Mouse (Mus musculus): ENCODE results near the gene Lmnb2. TPM values are rescaled to one million over a fixed set of nuclear protein-coding genes. Genes with fewer than 3 reads are reported as not detected.

The Lmnb2 gene
- polyA plus RNA-seq, 2 experiments: 19.1 to 75.9 TPM

GRCm38 (mm10) chr10:80940320-80940987 is 22.4 kb upstream of the Lmnb2 start:
- peaks cover 56% of the 10 kb centered on the region for H3K4me1 ChIP-seq (ENCODE audit: control insufficient read depth, insufficient read depth, low read length)

DNA sequence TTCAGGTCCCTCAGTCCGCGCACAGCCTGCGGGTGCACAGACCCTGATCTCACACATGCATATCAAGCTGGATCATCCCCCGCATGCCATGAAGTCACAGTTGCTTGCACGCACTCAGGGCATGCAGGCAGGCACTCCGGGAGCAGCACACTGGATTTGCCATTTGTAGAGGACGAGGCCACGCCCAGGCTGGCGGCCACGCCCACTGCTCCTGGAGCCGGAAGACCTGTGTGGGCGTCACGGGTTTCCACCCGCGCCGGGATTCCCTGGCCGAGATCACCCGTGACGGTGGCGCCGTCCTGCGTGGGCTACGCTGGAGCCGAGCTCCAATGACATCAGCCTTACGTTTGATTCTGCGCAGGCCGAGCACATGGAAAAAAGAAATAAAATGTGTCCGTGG is 21.6 kb upstream of the Lmnb2 start:
- Histone ChIP-seq H3K9me3 (ENCODE audit: control insufficient read depth, low read length) (no peaks in the 10 kb centered on the region), H3K4me3 (replicated peaks; ENCODE audit: low read length) (peak overlapping the region; percentile 37), H3K4me2 (replicated peaks; ENCODE audit: low read depth, low read length, severe bottlenecking) (peak overlapping the region; percentile 77), H3K36me3 (ENCODE audit: control insufficient read depth, insufficient read depth, low read length) (no peaks in the 10 kb centered on the region), H3K9ac (ENCODE audit: low read depth, low read length, severe bottlenecking) (peak overlapping the region; percentile 43; the same call in 1 of the 2 replicates), H3K4me1 (ENCODE audit: control insufficient read depth, insufficient read depth, low read length) (peaks cover 62% of the 10 kb centered on the region), H3K27me3 (ENCODE audit: control insufficient read depth, insufficient read depth, low read length) (no peaks in the 10 kb centered on the region), H3K27ac (replicated peaks; ENCODE audit: low read depth, low read length) (peak overlapping the region; percentile 68)
- 0 out of 2 replicates have a peak, but pooled peaks have one; percentile 16 for TF ChIP-seq POLR2A (IDR thresholded peaks at IDR 0.05; ENCODE audit: borderline replicate concordance, extremely low read depth, insufficient read depth, insufficient read length)
- WGBS: 2% methylated on average over 28 of the region's 28 CpGs
- peak; percentile 64; the same call in 1 of the 2 replicates for ATAC-seq (ENCODE audit: low FRiP score, low read depth)
- peak; percentile 86 for DNase-seq (ENCODE audit: low spot score)

More at GRCm38 (mm10) chr10:80940320-80940987, 22.4 kb upstream of the Lmnb2 start:
- Histone ChIP-seq H3K4me3 (replicated peaks; ENCODE audit: low read length) (peak overlapping the region; percentile 37), H3K27me3 (ENCODE audit: control insufficient read depth, insufficient read depth, low read length) (no peaks in the 10 kb centered on the region), H3K27ac (replicated peaks; ENCODE audit: low read depth, low read length) (peak overlapping the region; percentile 68), H3K9me3 (ENCODE audit: control insufficient read depth, low read length) (no peaks in the 10 kb centered on the region), H3K36me3 (ENCODE audit: control insufficient read depth, insufficient read depth, low read length) (no peaks in the 10 kb centered on the region), H3K9ac (ENCODE audit: low read depth, low read length, severe bottlenecking) (peak overlapping the region; percentile 43; the same call in 1 of the 2 replicates), H3K4me2 (replicated peaks; ENCODE audit: low read depth, low read length, severe bottlenecking) (peak overlapping the region; percentile 77)
- 30% methylated on average over 8 of the region's 8 CpGs for WGBS
- DNase-seq (ENCODE audit: low spot score): peak; percentile 57
- ATAC-seq (ENCODE audit: low FRiP score, low read depth): no peak; the same call in 1 of the 2 replicates
- TF ChIP-seq POLR2A (IDR thresholded peaks at IDR 0.05; ENCODE audit: borderline replicate concordance, extremely low read depth, insufficient read depth, insufficient read length): no peak

DNA sequence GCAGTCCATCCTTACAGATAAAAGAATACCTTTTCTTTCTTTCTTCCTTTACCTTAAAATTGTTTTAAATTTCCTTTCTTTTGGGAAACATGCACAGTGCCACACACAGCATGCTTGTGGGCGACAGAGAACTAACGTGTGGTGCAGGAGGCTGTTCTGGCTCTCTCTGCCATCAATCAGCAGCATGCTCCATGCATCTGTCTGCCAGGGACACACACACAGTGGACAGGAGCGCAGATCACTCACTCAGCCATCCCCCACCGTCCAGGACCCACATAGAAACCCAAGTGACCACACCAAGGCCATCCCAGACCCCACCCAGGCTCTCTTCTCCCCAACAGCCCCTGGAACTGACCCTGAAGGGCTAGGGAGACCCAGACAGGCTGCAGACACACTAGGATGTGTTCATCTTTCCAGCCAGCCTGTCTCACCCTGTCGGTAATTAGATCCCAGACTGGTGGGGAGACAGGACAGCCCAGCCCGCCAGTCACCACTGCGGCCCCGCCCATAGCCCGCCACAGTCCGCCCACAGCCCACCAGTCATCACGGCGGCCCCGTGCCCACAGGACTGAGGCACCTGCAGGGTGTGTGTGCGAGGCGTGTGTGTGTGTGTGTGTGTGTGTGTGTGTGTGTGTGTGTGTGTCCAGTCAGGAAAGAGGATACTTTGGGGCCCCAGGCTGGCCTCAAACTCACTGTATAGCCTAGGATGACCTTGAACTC is 20.9 kb upstream of the Lmnb2 start:
- peak; percentile 41 for DNase-seq (ENCODE audit: low spot score)
- Histone ChIP-seq H3K9me3 (ENCODE audit: control insufficient read depth, low read length) (no peaks in the 10 kb centered on the region), H3K27ac (replicated peaks; ENCODE audit: low read depth, low read length) (peak overlapping the region; percentile 68), H3K9ac (ENCODE audit: low read depth, low read length, severe bottlenecking) (no peak overlapping the region), H3K4me2 (replicated peaks; ENCODE audit: low read depth, low read length, severe bottlenecking) (peak overlapping the region; percentile 77), H3K4me3 (replicated peaks; ENCODE audit: low read length) (peak overlapping the region; percentile 37), H3K4me1 (ENCODE audit: control insufficient read depth, insufficient read depth, low read length) (peaks cover 64% of the 10 kb centered on the region), H3K36me3 (ENCODE audit: control insufficient read depth, insufficient read depth, low read length) (no peaks in the 10 kb centered on the region), H3K27me3 (ENCODE audit: control insufficient read depth, insufficient read depth, low read length) (no peaks in the 10 kb centered on the region)
- peak; percentile 47; the same call in 1 of the 2 replicates for ATAC-seq (ENCODE audit: low FRiP score, low read depth)
- no peak for TF ChIP-seq POLR2A (IDR thresholded peaks at IDR 0.05; ENCODE audit: borderline replicate concordance, extremely low read depth, insufficient read depth, insufficient read length)
- 8% methylated on average over 15 of the region's 15 CpGs for WGBS

- no peaks in the 10 kb centered on the region for H3K27me3 ChIP-seq (ENCODE audit: control insufficient read depth, insufficient read depth, low read length)
- DNase-seq (ENCODE audit: low spot score): peak; percentile 62
- no peaks in the 10 kb centered on the region for H3K9me3 ChIP-seq (ENCODE audit: control insufficient read depth, low read length)
- H3K4me1 ChIP-seq (ENCODE audit: control insufficient read depth, insufficient read depth, low read length): peaks cover 78% of the 10 kb centered on the region
- H3K9ac ChIP-seq (ENCODE audit: low read depth, low read length, severe bottlenecking): no peak overlapping the region
- no peaks in the 10 kb centered on the region for H3K36me3 ChIP-seq (ENCODE audit: control insufficient read depth, insufficient read depth, low read length)
- 21% methylated on average over 8 of the region's 8 CpGs for WGBS
- ATAC-seq (ENCODE audit: low FRiP score, low read depth): no peak
- H3K4me3 ChIP-seq (replicated peaks; ENCODE audit: low read length): no peak overlapping the region
- no peak for TF ChIP-seq POLR2A (IDR thresholded peaks at IDR 0.05; ENCODE audit: borderline replicate concordance, extremely low read depth, insufficient read depth, insufficient read length)
- peak overlapping the region; percentile 24 for H3K4me2 ChIP-seq (replicated peaks; ENCODE audit: low read depth, low read length, severe bottlenecking)
- peak overlapping the region; percentile 83; the same call in 1 of the 2 replicates for H3K27ac ChIP-seq (replicated peaks; ENCODE audit: low read depth, low read length)
Measured at GRCm38 (mm10) chr10:80937646-80938045, 19.6 kb upstream of the Lmnb2 start.

- ATAC-seq (ENCODE audit: low FRiP score, low read depth) (no peak), DNase-seq (ENCODE audit: low spot score) (no peak)
- peaks cover 5% of the 10 kb centered on the region; the same call in 1 of the 2 replicates for H3K27me3 ChIP-seq (ENCODE audit: control insufficient read depth, insufficient read depth, low read length)
- H3K4me3 ChIP-seq (replicated peaks; ENCODE audit: low read length): peak overlapping the region; percentile 36
- H3K4me2 ChIP-seq (replicated peaks; ENCODE audit: low read depth, low read length, severe bottlenecking): peak overlapping the region; percentile 66
- peak overlapping the region; percentile 40 for H3K9ac ChIP-seq (ENCODE audit: low read depth, low read length, severe bottlenecking)
- 18% methylated on average over 6 of the region's 6 CpGs for WGBS
- H3K36me3 ChIP-seq (ENCODE audit: control insufficient read depth, insufficient read depth, low read length): no peaks in the 10 kb centered on the region
- TF ChIP-seq POLR2A (IDR thresholded peaks at IDR 0.05; ENCODE audit: borderline replicate concordance, extremely low read depth, insufficient read depth, insufficient read length): no peak
- peak overlapping the region; percentile 83; the same call in 1 of the 2 replicates for H3K27ac ChIP-seq (replicated peaks; ENCODE audit: low read depth, low read length)
- H3K4me1 ChIP-seq (ENCODE audit: control insufficient read depth, insufficient read depth, low read length): peaks cover 86% of the 10 kb centered on the region
- no peaks in the 10 kb centered on the region for H3K9me3 ChIP-seq (ENCODE audit: control insufficient read depth, low read length)
Measured at GRCm38 (mm10) chr10:80936810-80937164, 18.7 kb upstream of the Lmnb2 start.

All from limb, embryonic 14.5 days (tissue).